Mouse (Mus musculus): ENCODE data around the gene Dpp10. TPM values are rescaled to one million over a fixed set of nuclear protein-coding genes. Genes with fewer than 3 reads are reported as not detected.

The Dpp10 gene
- not detected in 2 replicates for polyA plus RNA-seq (2012; ENCODE audit: low replicate concordance)

DNA sequence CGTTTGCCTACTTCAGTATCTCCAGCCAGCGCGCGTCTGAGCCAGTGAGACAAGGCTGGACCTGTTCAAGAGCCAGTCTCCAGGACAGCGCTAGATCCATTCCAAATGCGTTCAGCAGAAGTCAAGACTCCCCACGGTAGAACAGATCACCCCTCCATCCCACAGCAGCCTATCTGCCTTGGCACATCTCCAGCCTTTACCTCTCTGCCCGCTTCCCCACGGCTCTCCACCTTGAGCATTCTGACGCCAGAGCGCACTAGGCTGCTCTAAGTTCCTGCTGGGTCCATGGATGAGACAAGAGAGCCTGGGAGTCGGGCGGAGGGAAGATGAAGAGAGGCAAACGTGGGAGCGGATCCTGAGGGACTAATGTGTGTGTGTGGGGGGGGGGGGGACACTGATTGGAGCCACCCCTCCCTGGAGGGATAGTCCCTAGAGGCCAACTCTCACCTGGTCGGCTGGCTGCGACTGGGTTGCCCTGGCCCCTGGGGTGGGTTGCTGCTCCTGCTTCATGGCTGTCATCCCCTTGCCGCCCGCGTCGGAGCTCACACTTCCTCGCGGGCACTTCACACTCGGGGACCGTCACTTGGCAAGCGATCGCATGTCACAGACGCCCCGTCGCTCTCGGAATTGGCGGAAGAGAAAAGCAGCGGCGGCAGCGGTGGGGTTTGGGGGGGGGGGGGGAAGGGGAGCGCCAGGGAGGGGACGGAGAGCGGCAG lies at the start of gene Dpp10:
Gene Dpp10 (minus strand): TSS at position 635 of the 716 bp plus-strand sequence.

Data from leukemia stem cell, adult 10-12 weeks (primary cell).